Mouse (Mus musculus) colon, adult 2 months (tissue): ENCODE measurements around the gene Tpp2. TPM values are rescaled to one million over a fixed set of nuclear protein-coding genes. Genes with fewer than 3 reads are reported as not detected.

Source experiments
- polyA plus RNA-seq: library from polyadenylated mRNA; depleted of rRNA; stranded (reverse); fragments of >200 nt; gene quantifications from 2 replicates; pipeline ENCODE4 v1.2.3, GENCODE M21; 2012; rRNA removed

Tpp2 gene
- 3.0 and 4.3 TPM in 2 replicates for polyA plus RNA-seq

GRCm38 (mm10) chr1:43933488-43934415 lies at the start of gene Tpp2:
Gene Tpp2 (plus strand): TSS chr1:43933647.

DNA sequence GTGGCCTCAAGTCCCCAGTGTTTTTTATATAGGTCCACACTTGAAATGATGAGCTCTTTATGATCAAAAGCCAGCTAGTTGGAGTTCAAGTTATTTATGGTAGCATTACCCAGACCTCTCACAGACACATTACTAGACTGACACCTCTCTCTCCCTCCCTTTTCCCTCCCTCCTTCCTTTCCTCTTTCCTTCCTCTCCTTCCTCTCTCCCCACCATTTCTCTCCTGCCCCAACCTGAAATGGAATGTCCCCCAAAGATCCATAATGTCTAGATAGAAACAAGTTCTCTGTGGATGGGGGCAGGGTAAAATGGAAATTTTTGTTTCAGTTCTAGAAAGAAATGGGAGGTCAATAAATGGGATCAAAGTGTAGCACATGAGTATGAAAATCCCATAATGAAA lies 86.5 kb downstream of the Tpp2 start, which contains the start of gene Mettl21c:
TSS of gene Mettl21c (minus strand) at position 101 of the 400 bp plus-strand sequence.

Other genes with a start within 250 kb of the Tpp2 start
- gene 1500015O10Rik, start 203.0 kb upstream of the Tpp2 start, polyA plus RNA-seq: 0.22 and 0.61 TPM in 2 replicates
- 11.4 and 12.0 TPM in 2 replicates for gene Uxs1, start 105.8 kb upstream of the Tpp2 start, polyA plus RNA-seq
- not detected in 2 replicates for gene Mettl21c, start 86.4 kb downstream of the Tpp2 start, polyA plus RNA-seq
- not detected in 2 replicates for gene Gm8251, start 128.3 kb downstream of the Tpp2 start, polyA plus RNA-seq
- 2.7 and 4.5 TPM in 2 replicates for gene Tex30, start 168.8 kb downstream of the Tpp2 start, polyA plus RNA-seq
- gene Kdelc1, start 185.2 kb downstream of the Tpp2 start, polyA plus RNA-seq: 12.3 and 12.5 TPM in 2 replicates
- gene Bivm, start 185.3 kb downstream of the Tpp2 start, polyA plus RNA-seq: 3.3 and 4.1 TPM in 2 replicates
- 3.2 and 4.1 TPM in 2 replicates for gene Ercc5, start 214.1 kb downstream of the Tpp2 start, polyA plus RNA-seq